Mouse (Mus musculus): Measurements from ENCODE around the gene Doc2b.
"Not testable (repeated sequence)": the region's sequence is repeated elsewhere in the genome, so short reads cannot be mapped to it uniquely, and the experiment has no call there.

Doc2b gene

DNA sequence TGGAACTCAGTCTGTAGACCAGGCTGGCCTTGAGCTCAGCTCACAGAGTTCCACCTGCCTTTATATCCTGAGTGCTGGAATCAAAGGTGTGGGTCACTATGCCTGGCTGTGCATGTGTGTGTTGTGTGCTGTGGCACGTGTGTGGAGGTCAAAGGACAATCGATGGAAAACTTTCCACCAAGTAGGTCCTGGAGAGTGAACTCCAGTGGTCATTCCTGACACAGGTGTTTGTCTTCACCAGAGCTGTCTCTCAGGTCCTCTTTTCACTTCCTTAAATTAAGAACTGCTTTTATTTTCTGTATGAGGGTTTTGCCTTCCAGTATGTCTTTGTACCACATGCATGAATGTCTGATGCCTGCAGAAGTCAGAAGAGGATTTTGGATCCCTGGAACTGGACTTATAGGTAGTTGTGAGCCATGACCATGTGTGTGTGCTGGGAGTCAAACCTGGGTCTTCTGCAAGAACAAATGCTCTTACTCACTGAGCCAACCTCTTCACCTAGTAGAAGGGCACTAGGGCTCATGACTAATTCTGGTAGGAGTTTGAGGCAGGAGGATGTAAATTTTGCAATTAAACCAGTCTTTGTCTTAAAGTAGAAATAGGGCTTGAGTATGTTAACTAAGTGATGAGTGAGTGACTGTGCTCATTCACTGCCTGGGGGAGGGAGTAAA lies 57.9 kb downstream of the Doc2b start:
- DNase-seq (ENCODE audit: inconsistent age in 2 of 2, low spot score in 1 of 2), result no peak

DNA sequence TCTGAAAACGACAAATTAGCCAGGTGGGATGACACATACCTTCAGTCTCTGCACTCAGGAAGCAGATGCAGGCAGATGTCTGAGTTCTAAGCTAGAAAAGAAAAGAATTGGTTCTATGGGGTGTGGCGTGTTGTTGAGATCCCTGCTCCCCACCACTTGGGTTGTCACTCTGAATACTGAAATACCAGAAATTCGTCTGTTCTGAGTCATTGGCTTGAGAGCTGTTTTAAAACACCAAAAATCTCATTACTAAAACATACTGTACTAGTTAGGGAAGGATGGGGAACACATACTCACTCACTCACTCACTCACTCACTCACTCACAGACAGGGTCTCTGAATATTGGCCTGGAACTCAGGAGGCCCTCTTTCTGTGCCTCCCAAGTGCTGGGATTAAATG lies 58.9 kb downstream of the Doc2b start:
- DNase-seq (ENCODE audit: inconsistent age in 2 of 2, low spot score in 1 of 2), result no peak

DNA sequence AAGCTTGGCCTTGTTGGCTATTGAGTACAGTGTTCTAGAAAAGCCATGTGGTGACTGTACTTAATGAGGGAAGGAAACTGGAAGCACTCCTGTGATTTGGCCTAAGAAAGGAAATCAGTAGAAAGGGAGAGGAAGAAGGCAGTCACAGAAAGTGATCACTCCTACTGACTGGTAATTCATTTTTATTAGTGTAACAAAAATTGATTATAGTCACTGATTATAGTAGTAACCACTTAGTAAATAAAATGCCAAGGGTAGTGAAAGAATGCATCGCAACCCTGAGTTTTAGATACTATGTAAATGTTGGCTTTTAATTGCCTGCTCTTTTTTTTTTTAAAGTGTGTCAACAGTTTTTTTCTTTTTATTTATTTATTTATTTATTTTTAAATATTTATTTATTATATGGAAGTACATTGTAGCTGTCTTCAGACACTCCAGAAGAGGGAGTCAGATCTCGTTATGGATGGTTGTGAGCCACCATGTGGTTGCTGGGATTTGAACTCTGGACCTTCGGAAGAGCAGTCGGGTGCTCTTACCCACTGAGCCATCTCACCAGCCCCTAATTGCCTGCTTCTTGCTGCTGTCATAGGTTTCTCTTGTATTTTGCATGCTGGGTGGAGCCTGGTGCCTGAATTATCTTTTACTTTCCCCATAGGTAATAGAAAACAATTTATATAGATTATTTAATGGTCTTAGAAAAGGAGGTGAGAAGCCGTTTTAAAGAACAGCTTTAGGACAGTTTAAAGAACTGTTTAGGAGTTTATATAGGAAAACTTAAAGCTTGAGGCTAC lies 60.2 kb downstream of the Doc2b start:
- no peak for DNase-seq (ENCODE audit: inconsistent age in 2 of 2, low spot score in 1 of 2)

DNA sequence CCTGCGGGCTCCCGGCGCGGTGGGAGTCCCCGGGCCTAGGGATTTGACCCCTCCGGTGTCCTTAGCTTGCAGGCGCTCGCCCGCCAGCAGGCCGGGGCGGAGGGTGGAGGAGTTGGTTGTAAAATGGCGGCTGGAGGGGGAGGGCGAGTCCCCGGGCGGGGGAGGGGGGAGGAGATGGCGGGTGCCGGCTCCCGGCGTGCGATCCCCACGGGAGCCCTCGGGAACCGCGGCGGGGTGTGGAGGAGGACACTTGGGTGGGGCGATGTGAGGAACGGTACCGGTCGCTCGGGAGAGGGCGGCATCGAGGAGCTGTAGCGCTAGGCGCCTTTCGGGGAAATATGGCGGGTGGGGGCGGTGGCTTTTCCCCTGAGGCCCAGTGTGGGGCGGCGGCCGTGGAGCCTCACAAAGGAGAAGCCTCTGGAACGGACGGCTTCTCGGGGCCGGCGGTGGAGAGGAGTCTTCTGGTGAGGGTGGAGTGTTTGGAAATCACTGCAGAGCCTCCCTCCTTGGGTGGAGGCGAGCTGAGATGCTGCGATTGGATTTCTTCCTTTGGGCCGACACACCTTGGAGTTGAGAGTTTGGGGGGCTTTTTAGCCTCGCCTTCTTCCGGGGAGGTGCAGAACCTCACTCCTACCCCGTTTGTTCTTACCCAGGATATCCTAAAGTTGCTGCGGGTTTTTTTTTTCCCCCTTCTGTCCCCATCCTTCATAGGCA lies 62.5 kb downstream of the Doc2b start:
- no peak for DNase-seq (ENCODE audit: inconsistent age in 2 of 2, low spot score in 1 of 2)

DNA sequence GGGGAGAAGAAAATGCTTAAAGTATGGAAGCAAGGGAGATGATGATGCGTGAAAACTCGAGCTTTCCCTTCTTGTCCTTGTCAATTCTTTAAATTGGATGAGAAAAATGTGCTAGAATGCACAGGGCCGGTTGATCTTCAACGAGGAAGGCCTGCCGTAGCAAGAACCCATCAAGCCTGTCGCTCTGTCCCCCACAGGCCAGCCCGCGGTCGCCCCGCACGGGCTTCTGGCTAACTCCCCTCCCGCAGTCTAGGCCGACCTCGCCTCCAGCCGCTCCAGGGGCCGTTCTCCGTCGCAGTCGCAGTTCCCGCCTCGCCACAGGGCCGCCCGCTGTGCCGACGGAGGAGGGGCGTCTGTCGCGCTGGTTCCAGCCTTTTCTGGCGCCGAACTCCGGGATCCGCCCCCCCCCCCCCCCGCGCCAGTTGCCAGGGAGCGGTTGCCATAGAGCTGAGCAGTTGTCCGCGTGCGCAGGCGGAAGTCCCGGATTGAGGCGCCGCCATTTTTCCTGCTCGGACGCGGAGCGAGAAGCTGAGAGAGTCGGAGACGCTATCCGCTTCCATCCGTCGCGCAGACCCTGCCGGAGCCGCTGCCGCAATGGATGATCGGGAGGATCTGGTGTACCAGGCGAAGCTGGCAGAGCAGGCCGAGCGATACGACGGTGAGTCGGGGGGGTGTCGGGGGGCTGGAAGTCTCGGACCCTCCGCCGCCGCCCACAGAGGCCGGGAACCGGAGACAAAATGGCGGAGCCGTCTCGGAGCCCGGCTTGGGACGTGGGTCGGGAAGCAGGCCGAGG lies 63.2 kb downstream of the Doc2b start, which contains the start of gene Ywhae:
TSS of gene Ywhae (plus strand) at position 436 of the 793 bp plus-strand sequence.
- DNase-seq (ENCODE audit: inconsistent age in 2 of 2, low spot score in 1 of 2), result peak; percentile 93 to 97

DNA sequence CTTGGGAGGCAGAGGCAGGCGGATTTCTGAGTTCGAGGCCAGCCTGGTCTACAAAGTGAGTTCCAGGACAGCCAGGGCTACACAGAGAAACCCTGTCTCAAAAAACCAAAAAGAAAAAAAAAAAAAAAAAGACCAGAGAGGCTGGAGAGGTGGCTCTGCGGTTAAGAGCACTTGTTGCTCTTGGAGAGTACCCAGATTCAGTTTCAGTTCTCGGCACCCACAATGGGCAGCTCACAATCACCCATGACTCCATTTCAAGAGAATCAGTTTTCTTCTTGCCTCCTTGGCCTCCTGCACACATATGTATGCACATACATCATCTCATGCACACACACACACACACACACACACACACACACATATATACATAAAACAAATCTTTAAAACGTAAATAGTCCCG lies 68.2 kb downstream of the Doc2b start:
- not testable (repeated sequence) for DNase-seq (ENCODE audit: inconsistent age in 2 of 2, low spot score in 1 of 2)

DNA sequence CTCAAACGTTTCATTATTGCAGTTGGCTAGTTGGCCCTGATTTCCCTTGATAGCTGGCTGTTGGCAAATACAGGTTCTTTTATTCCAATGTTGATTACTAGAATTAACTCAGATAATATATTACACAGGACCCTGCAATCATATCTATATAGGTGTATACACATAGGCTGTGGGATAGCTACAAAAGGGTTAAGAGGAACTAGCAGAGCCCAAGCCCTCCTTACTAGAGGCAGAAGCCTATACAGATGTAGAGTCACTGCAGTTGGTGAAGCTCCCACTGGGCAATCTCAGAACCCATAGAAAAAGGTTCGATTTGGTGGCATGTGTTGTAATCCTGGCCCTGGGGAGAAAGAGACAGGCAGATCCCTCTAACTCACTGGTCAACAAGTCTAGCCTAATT lies 68.7 kb downstream of the Doc2b start:
- no peak for DNase-seq (ENCODE audit: inconsistent age in 2 of 2, low spot score in 1 of 2)

DNA sequence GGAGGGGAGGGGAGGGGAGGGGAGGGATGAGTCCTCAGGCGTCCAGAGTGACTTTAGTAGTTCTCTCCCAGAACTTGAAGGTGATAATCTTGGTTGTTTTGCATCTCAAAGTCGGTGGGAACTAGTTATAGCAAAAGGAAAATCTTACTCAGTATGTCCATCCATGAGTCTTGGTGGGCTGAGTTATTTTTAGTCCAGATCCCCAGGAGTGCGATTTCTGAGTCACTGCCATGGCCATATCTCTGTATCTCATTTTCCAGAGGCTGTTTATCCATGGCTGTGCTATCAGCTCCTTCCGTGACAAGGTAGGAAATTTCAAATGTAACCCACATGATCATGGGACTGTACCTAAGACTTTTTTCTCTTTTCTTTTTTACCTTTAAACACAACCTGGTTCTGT lies 73.5 kb downstream of the Doc2b start:
- DNase-seq (ENCODE audit: inconsistent age in 2 of 2, low spot score in 1 of 2), result no peak

Data from adrenal gland, adult (tissue).